Mouse (Mus musculus): ENCODE measurements around the gene Zfp207.
"Not testable (repeated sequence)": the region's sequence is repeated elsewhere in the genome, so short reads cannot be mapped to it uniquely, and the experiment has no call there.

The Zfp207 gene

DNA sequence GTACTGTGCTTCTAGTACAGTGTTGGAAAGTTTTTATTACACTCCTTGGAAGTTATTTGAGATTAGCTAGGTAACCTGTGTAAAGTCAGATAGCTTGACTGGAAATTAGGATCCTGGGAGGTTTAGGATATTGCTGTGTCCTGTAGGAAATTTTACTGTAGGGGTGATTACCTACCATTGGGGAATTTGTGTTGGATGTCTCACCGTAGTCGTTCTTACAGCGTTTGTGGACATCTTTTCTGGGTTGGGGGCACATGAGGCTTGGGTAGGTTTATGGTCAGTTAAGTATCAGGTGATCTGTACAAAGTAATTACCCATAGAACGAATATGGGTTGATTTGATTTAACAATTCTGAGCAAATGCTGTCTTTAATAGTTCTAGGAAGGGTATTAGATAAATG, 13.5 kb downstream of the Zfp207 start:
- ATAC-seq (ENCODE audit: insufficient number of reproducible peaks, low FRiP score, low TSS enrichment): no peak

DNA sequence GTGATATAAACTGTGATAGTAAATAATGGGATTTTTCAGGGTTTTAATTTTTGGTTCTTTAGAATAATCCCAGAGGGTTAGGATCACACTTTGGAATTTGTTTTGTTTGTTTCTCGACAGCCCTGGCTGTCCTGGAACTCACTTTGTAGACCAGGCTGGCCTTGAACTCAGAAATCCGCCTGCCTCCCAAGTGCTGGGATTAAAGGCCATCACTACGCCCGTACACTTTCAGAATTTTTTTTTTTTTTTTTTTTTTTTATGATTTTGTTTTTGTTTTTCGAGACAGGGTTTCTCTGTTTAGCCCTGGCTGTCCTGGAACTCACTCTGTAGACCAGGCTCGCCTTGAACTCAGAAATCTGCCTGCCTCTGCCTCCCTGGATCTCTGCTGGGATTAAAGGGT, 24.8 kb downstream of the Zfp207 start:
- ATAC-seq (ENCODE audit: insufficient number of reproducible peaks, low FRiP score, low TSS enrichment): not testable (repeated sequence)

DNA sequence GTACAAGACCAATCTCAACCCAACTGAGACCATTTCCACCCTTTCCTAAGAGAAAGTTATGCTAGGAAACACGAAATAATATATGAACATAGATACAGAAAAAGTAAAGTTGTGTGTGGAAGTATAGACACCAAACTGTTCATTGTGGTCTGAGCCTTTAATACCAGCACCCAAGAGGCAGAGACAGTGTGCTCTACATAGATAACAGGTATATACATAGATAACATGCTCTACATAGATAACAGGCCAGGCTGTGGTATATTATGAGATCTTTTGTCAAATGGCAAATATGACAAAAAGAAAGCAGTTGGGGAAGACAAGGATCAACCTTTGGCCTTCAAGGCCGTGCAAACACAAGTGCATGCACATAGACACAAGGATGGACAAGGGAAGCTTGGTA, 27.3 kb downstream of the Zfp207 start:
- no peak for ATAC-seq (ENCODE audit: insufficient number of reproducible peaks, low FRiP score, low TSS enrichment)

DNA sequence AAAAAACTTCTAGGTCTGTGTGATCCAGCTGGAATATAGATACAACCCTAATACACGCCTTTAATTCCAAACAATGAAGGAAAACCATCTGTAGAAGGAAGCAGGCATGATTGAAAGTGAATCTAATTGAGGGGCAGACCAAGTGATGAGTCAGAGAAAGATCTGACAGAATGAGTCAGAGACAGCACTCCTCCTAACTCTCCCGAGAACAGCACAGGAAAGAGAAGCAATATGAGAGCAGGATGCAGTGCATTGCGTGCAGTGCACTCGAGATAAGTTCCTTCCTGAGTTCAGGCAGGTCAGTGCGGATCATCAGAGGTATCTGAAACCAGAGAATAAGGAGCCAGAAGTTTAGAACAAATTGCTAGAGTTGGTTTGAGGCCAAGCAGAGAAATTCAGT, 34.0 kb downstream of the Zfp207 start:
- ATAC-seq (ENCODE audit: insufficient number of reproducible peaks, low FRiP score, low TSS enrichment): no peak

DNA sequence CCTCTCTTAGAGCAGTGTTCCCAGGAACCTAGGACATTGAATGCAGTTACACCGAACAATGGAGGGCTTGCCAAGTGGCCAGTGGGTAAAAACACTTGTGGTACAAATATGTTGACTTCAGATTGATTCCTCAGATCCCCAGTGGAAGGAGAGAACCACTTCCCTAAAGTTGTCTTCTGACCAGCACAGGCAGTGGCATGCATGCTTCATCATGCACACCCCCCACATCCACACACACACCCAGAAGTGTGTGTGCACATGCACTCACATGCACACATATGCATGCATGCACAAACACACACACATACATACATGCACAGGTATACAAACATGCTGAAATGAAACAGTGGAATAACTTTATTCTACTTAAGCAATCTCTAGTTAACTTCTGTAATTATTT, 36.7 kb downstream of the Zfp207 start:
- no peak for ATAC-seq (ENCODE audit: insufficient number of reproducible peaks, low FRiP score, low TSS enrichment)

DNA sequence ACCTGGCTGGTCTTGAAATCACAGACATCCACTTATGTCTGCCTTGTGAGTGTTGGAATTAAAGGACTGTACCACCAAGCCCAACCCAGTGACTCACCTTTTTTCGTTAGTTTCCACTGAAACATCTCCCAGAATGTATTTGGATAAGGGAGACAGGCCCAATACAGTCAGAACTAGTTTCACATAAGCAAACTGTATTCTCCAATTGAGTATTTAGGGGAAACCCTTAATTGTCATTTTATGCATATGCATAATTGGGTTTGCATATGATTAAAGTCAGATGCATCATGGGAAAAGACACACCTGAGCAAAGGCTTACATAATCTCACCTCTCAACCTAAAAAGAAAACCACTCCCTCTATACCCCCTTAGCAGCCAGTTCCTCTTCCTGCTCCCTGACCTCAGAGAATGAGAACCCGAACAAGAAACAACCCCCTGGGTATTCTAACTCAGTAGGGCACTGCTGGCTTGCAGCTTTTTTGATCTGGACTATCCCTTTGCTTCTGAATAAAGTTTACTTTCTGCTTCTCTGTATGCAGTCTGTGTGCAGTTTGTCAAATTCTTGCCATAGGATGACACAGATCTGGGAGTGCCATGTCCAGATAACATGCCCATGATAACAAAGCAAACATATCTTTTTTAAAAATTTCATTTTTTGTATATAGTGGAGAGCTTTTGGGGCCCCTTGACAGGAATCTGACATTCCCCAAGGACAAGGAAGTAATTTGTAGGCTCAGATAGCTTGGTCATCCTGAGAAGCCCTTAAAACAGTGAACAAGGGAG, 37.3 kb downstream of the Zfp207 start:
- no peak for ATAC-seq (ENCODE audit: insufficient number of reproducible peaks, low FRiP score, low TSS enrichment)

DNA sequence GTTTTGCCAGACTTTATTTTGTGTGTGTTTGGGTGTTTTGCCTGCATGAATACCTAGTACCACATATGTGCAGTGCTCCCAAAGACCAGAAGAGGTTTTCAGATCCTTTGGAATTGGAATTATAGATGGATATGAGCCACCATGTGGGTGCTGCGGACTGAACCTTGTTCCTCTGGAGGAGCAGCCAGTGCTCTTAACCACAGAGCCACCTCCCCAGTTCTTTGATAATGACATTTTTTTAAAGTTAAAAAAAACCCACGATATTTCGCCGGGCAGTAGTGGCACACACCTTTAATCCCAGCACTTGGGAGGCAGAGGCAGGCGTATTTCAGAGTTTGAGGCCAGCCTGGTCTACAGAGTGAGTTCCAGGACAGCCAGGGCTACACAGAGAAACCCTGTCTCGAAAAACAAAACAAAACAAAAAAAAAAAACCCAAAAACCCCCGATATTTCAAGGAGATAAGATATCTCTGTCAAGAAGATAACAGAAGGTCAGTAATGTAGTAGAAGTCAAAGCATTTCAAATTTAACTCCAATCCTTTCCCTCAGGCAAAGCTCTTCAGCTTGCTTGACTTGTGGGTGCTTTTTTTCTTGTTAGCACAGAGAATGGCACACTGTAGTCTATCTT, 38.5 kb downstream of the Zfp207 start:
- ATAC-seq (ENCODE audit: insufficient number of reproducible peaks, low FRiP score, low TSS enrichment): no peak

DNA sequence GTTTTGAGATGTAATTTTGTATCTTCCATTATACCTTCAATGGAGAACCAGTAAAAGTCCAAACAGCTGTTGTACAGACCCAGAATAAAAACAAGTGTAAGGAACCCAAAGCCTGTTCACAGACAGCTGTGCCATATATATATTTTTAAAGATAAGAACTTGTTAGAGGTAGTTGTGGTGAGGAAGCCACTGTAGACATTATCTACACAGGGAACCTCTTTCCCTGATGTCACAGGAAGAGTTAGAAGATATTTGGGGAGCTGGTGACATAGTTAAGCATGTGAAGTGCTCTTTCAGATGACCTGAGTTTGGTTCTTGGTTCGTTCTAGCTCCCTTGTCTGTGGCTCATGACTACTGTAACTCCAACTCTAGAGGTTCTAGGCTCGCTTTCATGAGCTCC, 41.6 kb downstream of the Zfp207 start:
- no peak for ATAC-seq (ENCODE audit: insufficient number of reproducible peaks, low FRiP score, low TSS enrichment)

DNA sequence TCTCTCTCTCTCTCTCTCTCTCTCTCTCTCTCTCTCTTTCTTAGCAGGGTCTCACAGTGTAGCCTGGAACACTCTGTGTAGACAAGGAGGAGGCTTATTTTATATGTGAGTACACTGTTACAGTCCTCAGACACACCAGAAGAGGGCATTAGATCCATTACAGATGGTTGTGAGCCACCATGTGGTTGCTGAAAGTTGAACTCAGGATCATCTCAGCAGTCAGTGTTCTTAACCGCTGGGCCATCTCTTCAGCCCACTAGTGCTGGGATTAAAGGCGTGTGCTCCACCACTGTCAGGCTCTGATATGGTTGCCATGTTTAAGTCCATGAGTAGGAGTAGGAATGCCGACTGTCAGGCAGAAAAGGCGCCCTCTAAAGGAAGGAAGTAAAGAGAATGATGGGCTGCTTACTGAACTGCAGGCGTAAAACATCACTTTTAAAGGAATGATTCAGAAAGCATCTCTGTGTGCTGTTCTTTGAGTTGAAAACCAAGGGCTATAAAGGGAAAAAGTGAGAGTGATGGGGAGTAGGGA, 42.2 kb downstream of the Zfp207 start:
- ATAC-seq (ENCODE audit: insufficient number of reproducible peaks, low FRiP score, low TSS enrichment): no peak

DNA sequence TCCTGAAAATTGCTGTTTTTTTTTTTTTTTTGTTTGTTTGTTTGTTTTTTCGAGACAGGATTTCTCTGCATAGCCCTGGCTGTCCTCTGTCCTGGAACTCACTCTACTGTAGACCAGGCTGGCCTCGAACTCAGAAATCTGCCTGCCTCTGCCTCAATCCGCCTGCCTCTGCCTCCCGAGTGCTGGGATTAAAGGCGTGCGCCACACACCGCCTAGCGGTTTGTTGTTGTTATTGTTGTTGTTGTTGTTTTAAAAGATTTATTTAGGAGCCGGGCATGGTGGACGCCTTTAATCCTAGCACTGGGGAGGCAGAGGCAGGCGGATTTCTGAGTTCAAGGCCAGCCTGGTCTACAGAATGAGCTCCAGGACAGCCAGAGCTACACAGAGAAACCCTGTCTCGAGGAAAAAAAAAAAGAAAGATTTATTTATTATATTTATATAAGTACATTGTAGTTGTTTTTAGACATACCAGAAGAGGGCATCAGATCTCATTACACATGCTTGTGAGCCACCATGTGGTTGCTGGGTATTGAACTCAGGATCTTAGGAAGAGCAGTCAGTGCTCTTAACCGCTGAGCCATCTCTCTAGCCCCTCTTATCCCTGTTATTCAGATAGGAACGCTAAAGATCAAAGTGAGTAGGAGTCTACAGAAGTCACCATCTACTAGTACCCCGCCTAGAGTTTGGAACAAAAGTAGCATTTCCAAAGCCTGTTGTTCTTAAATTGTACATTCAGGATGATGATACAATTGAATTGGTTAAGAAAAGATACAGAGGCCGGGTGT, 43.1 kb downstream of the Zfp207 start:
- ATAC-seq (ENCODE audit: insufficient number of reproducible peaks, low FRiP score, low TSS enrichment): not testable (repeated sequence)

DNA sequence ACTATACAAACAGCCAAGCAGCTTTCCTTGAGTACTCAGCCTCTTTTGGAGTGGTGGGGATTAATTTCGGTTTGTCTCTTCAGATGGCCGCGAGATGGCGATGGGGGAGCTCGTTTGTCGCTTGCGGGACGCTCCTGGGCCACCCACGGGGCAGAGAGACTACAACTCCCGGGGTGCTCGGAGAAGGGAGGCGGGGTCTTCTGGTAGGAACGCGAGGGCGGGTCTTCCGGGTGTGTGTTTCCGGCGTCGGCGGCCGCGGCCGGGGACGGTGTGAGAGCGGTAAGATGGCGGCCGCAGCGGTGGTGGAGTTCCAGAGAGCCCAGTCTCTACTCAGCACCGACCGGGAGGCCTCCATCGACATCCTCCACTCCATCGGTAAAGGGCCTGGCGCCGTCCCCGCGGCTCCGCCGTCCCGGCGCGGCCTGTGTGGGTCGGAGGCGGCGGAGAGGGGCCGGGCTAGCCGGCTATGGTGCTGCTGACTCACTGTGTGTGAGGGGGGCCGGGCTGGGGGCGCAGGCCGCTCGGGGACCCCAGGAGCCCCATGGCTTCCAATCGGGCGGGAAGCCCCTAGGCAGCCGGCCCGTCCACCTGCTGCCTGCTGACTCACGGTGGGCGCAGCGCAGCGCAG, 45.4 kb downstream of the Zfp207 start, which contains the start of gene Psmd11:
Gene Psmd11, plus strand, starts transcription at position 235 of the 628 bp plus-strand sequence.
- ATAC-seq (ENCODE audit: insufficient number of reproducible peaks, low FRiP score, low TSS enrichment): peak; percentile 99

DNA sequence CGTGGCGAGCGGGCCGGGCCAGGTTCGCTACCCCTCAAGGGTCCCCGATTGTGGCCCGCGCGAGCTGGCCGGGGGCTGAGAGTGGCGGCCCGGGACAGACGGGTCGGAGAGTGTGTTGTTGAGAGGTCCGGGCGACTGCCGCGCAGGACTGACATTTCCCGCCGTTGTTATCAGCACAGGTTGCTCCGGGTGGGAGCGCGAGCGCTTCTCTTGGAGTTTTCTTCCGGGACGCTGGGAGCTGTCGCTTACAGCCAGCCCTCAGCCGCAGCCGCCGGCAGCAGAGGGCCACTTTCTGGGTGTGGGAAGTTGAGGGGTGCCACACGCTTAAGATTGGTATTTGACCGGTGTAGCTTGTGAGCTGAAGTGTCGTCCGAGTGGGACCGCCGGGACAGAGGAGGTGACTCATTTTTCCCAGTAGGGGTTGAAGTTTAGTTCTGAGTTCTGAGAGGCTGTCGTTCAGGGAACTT, 46.0 kb downstream of the Zfp207 start:
- peak; percentile 58; the same call in 1 of the 2 replicates for ATAC-seq (ENCODE audit: insufficient number of reproducible peaks, low FRiP score, low TSS enrichment)

DNA sequence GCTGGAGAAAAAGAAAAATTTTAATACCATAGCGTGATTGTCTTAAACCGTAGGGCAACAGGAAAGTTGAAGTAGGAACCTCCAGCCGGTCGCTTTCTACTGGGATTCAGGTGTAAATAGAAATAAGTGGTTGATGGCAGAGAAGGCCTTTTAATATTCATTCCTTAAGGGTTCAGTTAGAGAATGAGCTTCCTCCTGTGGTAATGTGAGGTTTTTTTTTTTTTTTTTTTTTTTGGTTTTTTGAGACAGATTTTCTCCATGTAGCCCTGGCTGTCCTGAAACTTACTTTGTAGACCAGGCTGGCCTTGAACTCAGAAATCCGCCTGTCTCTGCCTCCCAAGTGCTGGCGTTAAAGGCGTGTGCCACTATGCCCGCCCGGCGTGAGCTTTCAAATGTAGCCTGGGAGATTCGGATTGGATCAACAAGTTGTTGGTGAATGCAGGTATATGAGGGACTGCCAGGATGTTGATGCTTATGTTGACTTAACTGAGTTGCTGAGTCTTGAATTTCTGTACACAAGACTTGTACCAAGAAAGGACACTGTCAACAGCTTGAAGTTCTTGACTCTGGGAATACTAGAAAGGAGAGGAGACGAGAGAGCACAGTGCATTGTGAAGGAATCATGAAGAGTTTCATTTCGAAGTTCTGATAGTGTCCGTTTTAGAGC, 46.6 kb downstream of the Zfp207 start:
- ATAC-seq (ENCODE audit: insufficient number of reproducible peaks, low FRiP score, low TSS enrichment): no peak

DNA sequence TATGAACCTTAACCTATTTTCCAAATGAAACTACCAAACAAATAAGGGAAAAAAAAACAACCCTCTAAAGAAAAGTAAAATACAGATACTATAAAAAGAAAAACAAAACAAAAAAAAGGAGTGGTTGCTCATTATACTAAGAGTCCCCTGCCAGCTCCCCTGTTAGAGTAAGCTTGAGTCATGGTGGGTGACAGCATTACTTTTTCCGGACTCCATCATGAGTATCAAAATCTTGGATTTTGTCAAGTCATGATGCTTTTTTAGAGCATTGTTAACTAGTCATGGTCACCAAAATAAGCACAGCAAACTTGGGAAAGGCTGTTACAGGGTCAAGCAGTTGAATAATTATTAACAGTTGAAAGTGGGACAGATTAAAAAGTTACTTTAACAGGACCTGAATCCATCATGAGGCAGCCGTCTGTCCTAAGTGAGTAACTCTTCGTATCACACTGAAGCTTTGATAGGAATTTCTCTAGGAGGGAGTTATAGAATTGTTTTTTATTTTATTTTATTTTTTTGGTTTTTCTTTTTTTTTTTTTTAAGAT, 47.4 kb downstream of the Zfp207 start:
- no peak for ATAC-seq (ENCODE audit: insufficient number of reproducible peaks, low FRiP score, low TSS enrichment)

DNA sequence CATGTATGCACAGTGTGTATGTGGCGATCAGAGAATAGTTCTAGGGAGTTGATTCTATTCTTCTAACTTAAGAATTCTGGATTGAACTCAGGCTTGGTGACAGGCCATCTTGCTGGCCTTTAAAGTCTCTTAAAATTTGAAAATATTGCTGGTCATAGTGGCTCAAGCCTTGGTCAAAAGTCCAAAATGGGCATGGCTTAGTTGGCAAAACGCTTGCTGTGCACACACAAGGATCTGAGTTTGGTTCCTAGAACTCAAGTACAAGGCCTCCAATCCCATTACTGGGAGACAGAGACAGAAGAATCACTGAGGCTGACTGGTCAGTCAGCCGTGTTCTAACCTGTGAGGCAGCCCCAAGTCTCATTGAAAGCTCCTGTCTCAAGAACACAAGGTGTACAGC, 63.8 kb downstream of the Zfp207 start:
- ATAC-seq (ENCODE audit: insufficient number of reproducible peaks, low FRiP score, low TSS enrichment): no peak

DNA sequence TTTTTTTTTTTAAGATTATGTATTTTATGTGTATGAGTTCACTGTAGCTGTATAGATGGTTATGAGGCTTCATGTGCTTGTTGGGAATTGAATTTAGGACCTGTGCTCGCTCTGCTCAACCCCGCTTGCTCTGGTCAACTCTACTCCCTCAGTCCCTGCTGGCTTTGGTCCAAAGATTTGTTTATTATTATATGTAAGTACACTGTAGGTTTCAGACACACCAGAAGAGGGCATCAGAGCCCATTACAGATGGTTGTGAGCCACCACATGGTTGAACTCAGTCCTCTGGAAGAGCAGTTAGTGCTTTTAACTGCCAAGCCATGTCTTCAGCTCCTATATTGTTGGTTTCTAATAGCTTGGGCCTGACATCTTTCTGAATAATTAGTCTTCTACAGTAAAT, 66.8 kb downstream of the Zfp207 start:
- no peak for ATAC-seq (ENCODE audit: insufficient number of reproducible peaks, low FRiP score, low TSS enrichment)

DNA sequence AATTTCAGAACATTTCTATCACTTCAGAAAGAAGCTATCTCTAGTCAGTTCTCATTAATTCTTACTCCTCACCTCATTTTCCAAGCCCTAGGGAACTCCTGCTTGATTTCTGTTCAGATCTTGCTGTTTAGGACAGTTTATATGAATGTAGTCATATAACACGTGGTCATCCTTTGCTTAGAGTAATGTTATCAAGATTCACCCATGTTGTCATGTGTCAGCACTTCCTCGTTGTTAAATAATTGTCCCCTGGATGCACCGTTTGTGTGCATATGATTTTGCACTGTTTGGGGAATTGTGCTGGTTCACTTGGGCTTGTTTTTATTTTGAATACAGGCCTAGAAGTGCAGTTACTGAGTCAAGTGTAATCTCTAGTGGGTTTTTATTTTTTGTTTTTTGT, 69.2 kb downstream of the Zfp207 start:
- ATAC-seq (ENCODE audit: insufficient number of reproducible peaks, low FRiP score, low TSS enrichment): no peak

DNA sequence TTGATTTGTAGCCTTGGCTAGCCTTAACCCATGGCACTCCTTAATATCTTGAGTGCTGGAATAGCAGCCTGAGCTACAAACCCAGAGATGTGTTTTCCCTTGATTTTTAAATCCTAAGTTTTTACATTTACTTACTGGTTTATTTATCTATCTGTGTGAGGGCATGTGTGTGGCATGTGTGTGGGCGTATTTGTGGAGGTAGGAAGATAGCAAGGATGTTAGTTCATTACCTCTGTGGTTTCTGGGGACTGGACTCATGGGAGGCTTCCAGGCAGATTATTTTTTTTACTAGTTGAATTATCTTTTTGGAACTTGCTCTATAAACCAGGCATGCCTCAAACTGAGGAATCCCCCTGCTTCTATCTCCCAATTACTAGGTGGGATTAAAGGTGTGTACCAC, 70.1 kb downstream of the Zfp207 start:
- ATAC-seq (ENCODE audit: insufficient number of reproducible peaks, low FRiP score, low TSS enrichment): no peak
